Mouse (Mus musculus): ENCODE results near the gene Jazf1. TPM values are rescaled to one million over a fixed set of nuclear protein-coding genes. Genes with fewer than 3 reads are reported as not detected.

Jazf1 gene
- polyA plus RNA-seq, 1 experiment from 2014 or later, result 9.3 TPM

DNA sequence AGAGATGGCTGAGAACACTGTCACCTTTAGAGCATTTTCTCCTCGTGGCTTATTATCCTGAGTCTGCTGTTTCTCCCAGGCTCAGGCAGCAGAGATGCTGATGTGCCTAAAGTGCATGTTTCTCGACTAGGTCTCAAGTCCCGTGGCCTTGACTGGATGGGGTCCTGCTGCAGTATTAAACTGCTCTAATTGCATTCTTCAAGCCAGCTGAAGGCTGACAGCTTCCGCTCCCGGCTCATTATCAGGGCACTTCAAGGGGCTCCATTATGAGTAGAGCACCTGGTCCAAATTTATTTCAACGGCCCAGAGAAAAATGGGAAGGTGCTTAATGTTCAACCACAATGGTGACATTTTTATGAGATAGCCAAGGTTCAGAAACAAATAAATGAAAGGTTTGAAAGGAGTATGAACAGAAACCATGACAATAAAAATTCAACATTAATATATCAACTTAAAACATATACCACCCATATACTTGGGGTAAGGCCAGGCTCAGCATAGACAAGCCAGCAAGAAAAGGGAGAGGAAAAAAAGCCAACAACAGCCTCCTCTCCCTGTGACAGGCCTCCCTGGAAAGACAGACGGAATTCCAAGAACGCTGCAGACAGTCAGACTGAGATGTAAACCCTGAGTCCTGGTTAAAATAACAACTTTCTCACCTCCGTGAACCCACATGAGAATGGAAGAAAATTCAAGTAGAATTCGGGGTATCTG is 100.7 kb downstream of the Jazf1 start:
- no peaks in the 10 kb centered on the region for H3K9me3 ChIP-seq (ENCODE audit: control insufficient read depth, low read depth, low read length)
- no peak overlapping the region for H3K4me2 ChIP-seq (replicated peaks; ENCODE audit: low read depth, low read length)
- peaks cover 34% of the 10 kb centered on the region for H3K4me1 ChIP-seq (ENCODE audit: control insufficient read depth, insufficient read depth, low read length)
- WGBS, result 28% methylated on average over 10 of the region's 10 CpGs
- no peaks in the 10 kb centered on the region for H3K36me3 ChIP-seq (ENCODE audit: control insufficient read depth, insufficient read depth, low read length)
- H3K27ac ChIP-seq (ENCODE audit: low read length), result peak overlapping the region; percentile 82
- ATAC-seq (ENCODE audit: insufficient number of reproducible peaks, insufficient read depth, low FRiP score, low read depth), result no peak
- no peaks in the 10 kb centered on the region for H3K27me3 ChIP-seq (ENCODE audit: control insufficient read depth, insufficient read depth, low read length)
- H3K4me3 ChIP-seq (ENCODE audit: low read depth, low read length), result no peak overlapping the region
- no peak overlapping the region for H3K9ac ChIP-seq (replicated peaks; ENCODE audit: low read depth, low read length)

DNA sequence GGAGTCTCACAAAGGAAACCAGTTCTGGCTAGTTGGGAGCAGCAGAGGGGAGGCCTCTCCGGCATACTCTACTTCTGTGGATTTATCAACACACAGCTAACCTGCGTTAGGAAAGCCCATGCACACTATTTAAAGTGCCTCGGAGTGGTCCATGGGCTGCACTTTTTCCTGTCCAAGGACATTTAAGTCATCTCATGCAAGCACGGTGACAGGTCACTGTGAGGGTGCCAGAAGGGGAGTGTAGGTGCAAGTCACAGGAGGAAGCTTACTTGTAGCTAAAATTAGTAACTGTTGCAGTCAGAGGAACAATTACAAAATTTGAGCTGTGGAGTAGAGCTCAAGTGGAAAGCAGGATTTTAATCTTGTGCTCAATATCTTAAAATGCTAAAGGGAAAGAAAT is 102.4 kb downstream of the Jazf1 start:
- H3K9me3 ChIP-seq (ENCODE audit: control insufficient read depth, low read depth, low read length), result no peaks in the 10 kb centered on the region
- H3K36me3 ChIP-seq (ENCODE audit: control insufficient read depth, insufficient read depth, low read length), result no peaks in the 10 kb centered on the region
- ATAC-seq (ENCODE audit: insufficient number of reproducible peaks, insufficient read depth, low FRiP score, low read depth), result no peak
- no peaks in the 10 kb centered on the region for H3K27me3 ChIP-seq (ENCODE audit: control insufficient read depth, insufficient read depth, low read length)
- no peak overlapping the region for H3K4me2 ChIP-seq (replicated peaks; ENCODE audit: low read depth, low read length)
- no peak overlapping the region for H3K27ac ChIP-seq (ENCODE audit: low read length)
- no peak overlapping the region for H3K4me3 ChIP-seq (ENCODE audit: low read depth, low read length)
- 54% methylated on average over 4 of the region's 4 CpGs for WGBS
- H3K9ac ChIP-seq (replicated peaks; ENCODE audit: low read depth, low read length), result no peak overlapping the region
- peaks cover 43% of the 10 kb centered on the region for H3K4me1 ChIP-seq (ENCODE audit: control insufficient read depth, insufficient read depth, low read length)

DNA sequence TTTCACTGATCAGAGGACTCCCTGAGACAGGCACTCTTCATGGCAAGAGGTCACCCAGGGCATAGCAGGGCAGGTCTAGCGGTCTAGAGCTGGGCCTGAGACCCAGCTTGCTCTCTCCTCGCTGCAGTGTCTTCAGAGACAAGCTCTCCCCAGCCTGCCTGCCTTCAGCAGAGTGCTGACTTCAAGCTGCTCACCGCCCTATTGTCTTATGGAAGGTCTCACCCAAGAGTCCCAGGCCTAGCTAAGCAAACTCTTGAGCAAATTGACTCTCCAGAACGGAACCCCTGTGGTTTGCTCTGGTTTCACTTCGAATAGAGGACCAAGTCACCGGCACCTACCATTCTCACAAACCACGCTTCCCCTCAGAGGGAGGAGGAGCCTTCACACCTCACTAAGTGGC is 103.1 kb downstream of the Jazf1 start:
- Histone ChIP-seq H3K27ac (ENCODE audit: low read length) (no peak overlapping the region), H3K36me3 (ENCODE audit: control insufficient read depth, insufficient read depth, low read length) (no peaks in the 10 kb centered on the region), H3K27me3 (ENCODE audit: control insufficient read depth, insufficient read depth, low read length) (no peaks in the 10 kb centered on the region), H3K4me1 (ENCODE audit: control insufficient read depth, insufficient read depth, low read length) (peaks cover 43% of the 10 kb centered on the region), H3K4me2 (replicated peaks; ENCODE audit: low read depth, low read length) (no peak overlapping the region), H3K4me3 (ENCODE audit: low read depth, low read length) (no peak overlapping the region), H3K9ac (replicated peaks; ENCODE audit: low read depth, low read length) (no peak overlapping the region), H3K9me3 (ENCODE audit: control insufficient read depth, low read depth, low read length) (no peaks in the 10 kb centered on the region)
- 69% methylated on average over 7 of the region's 7 CpGs for WGBS
- ATAC-seq (ENCODE audit: insufficient number of reproducible peaks, insufficient read depth, low FRiP score, low read depth), result no peak

DNA sequence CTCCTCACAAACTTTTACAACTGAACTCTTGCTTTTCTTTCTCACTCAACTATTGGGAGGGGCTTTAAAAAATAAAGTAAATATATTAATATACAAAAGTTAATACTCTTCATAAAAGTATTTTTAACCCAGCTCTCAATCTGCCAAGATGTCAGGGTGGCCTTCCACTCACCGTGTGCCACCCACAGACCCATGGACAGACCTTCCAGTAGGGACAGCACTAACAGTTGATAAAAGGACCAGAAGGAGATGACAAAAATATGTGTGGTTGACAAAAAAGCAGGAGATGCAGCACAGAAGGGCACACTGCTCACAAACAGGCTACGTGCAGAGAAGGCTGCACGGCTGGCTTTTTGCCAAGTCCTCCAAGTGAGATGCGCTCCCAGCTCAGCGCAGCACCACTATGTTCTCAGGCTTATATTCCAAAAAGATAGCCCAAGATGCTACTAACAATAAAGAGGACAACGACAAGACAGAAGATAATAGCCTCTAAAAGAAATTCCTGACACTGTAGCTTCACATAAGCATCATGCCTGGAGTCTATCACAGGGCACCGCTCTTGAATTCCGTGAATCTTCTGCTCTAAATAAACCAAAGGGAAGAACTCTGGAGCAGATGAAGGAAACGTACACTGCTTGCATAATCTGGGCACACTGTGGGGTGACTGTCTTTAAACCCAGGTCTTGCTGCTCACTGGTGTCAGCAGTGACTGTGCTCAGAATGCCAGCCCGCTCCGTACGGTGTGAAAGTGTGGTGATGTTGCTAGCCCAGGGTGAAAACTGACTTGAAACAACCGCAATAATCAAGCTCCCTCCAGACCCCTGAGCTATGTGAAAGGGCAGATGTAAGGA is 104.4 kb downstream of the Jazf1 start:
- H3K4me2 ChIP-seq (replicated peaks; ENCODE audit: low read depth, low read length), result no peak overlapping the region
- peaks cover 40% of the 10 kb centered on the region for H3K4me1 ChIP-seq (ENCODE audit: control insufficient read depth, insufficient read depth, low read length)
- no peak overlapping the region; the same call in 1 of the 2 replicates for H3K27ac ChIP-seq (ENCODE audit: low read length)
- ATAC-seq (ENCODE audit: insufficient number of reproducible peaks, insufficient read depth, low FRiP score, low read depth), result no peak
- 54% methylated on average over 13 of the region's 13 CpGs for WGBS
- no peak overlapping the region for H3K4me3 ChIP-seq (ENCODE audit: low read depth, low read length)
- H3K36me3 ChIP-seq (ENCODE audit: control insufficient read depth, insufficient read depth, low read length), result no peaks in the 10 kb centered on the region
- H3K27me3 ChIP-seq (ENCODE audit: control insufficient read depth, insufficient read depth, low read length), result no peaks in the 10 kb centered on the region
- H3K9me3 ChIP-seq (ENCODE audit: control insufficient read depth, low read depth, low read length), result no peaks in the 10 kb centered on the region
- no peak overlapping the region for H3K9ac ChIP-seq (replicated peaks; ENCODE audit: low read depth, low read length)

GRCm38 (mm10) chr6:52963430-52963732 is 105.0 kb downstream of the Jazf1 start:
- H3K27ac ChIP-seq (ENCODE audit: low read length), result no peak overlapping the region; the same call in 1 of the 2 replicates
- 51% methylated on average over 6 of the region's 6 CpGs for WGBS

DNA sequence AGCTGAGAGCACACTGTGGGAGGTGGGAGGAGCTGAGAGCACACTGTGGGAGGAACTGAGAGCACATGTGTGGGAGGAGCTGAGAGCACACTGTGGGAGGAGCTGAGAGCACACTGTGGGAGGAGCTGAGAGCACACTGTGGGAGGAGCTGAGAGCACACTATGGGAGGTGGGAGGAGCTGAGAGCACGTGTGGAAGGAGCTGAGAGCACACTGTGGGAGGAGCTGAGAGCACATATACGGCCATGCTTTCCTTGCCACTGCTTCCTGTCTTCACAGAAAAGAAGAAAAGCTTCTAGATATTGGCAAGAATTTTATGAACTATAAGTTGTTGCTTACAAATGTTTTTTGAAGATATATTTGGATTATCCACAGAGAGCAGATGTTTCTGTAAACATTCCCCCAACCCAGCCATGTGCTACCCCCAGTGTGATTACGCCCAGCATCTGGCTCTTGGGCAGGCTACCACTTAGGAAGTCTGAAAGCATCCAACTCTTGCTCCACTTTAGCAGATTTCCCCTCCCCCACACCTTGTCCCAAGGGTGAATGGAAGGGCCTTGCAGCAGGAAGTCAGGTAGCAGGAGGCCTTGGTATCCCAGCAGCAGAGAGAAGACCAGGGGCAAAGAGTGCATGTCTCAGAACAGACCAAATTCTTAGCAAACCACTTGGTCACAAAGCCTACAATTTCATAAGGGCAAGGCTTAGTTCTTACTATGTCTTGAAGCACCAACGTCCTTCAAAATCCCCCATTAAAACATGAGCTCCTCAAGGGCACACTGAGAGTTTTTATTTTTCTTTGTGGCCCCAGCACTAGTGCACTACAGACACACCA is 105.6 kb downstream of the Jazf1 start:
- Histone ChIP-seq H3K4me1 (ENCODE audit: control insufficient read depth, insufficient read depth, low read length) (peaks cover 36% of the 10 kb centered on the region; the same call in 1 of the 2 replicates), H3K27me3 (ENCODE audit: control insufficient read depth, insufficient read depth, low read length) (no peaks in the 10 kb centered on the region), H3K9me3 (ENCODE audit: control insufficient read depth, low read depth, low read length) (no peaks in the 10 kb centered on the region), H3K4me3 (ENCODE audit: low read depth, low read length) (no peak overlapping the region), H3K27ac (ENCODE audit: low read length) (peak overlapping the region; percentile 63; the same call in 1 of the 2 replicates), H3K36me3 (ENCODE audit: control insufficient read depth, insufficient read depth, low read length) (no peaks in the 10 kb centered on the region), H3K4me2 (replicated peaks; ENCODE audit: low read depth, low read length) (no peak overlapping the region), H3K9ac (replicated peaks; ENCODE audit: low read depth, low read length) (no peak overlapping the region)
- WGBS, result 46% methylated on average over 4 of the region's 4 CpGs
- no peak for ATAC-seq (ENCODE audit: insufficient number of reproducible peaks, insufficient read depth, low FRiP score, low read depth)

More at GRCm38 (mm10) chr6:52963430-52963732, 105.0 kb downstream of the Jazf1 start:
- Histone ChIP-seq H3K4me2 (replicated peaks; ENCODE audit: low read depth, low read length) (no peak overlapping the region), H3K9me3 (ENCODE audit: control insufficient read depth, low read depth, low read length) (no peaks in the 10 kb centered on the region), H3K27me3 (ENCODE audit: control insufficient read depth, insufficient read depth, low read length) (no peaks in the 10 kb centered on the region), H3K4me3 (ENCODE audit: low read depth, low read length) (no peak overlapping the region), H3K9ac (replicated peaks; ENCODE audit: low read depth, low read length) (no peak overlapping the region), H3K4me1 (ENCODE audit: control insufficient read depth, insufficient read depth, low read length) (peaks cover 37% of the 10 kb centered on the region), H3K36me3 (ENCODE audit: control insufficient read depth, insufficient read depth, low read length) (no peaks in the 10 kb centered on the region)
- ATAC-seq (ENCODE audit: insufficient number of reproducible peaks, insufficient read depth, low FRiP score, low read depth), result no peak

DNA sequence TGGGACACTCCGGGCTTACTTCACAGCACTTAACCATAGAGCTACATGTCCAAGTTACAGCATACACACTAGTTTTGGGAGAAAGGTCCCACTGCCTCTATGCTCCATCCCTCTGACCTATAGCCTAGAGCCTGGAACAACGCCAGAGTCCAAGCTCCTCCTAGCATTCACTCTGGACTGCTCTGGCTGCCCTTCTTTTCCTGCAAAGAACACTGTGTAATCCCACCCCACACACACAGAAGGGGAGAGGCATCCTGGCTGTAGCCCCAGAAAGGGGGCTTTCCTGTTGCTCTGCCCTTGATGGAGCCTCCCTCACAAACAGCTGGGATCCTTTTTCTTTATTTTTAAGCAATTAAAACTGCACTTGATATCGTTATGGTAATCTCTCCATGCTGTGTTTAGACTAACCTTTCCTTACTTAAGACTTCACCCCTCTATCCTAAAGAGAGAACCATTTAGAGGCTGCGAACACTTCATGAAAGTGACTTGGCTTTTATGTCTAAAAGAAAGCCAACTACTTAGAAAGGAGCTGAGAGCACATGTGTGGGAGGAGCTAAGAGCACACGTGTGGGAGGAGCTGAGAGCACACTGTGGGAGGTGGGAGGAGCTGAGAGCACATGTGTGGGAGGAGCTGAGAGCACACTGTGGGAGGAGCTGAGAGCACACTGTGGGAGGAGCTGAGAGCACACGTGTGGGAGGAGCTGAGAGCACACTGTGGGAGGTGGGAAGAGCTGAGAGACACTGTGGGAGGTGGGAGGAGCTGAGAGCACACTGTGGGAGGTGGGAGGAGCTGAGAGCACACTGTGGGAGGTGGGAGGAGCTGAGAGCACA is 106.6 kb downstream of the Jazf1 start:
- H3K27ac ChIP-seq (ENCODE audit: low read length), result peak overlapping the region; percentile 63; the same call in 1 of the 2 replicates
- ATAC-seq (ENCODE audit: insufficient number of reproducible peaks, insufficient read depth, low FRiP score, low read depth), result peak; percentile 74; the same call in 1 of the 2 replicates
- H3K36me3 ChIP-seq (ENCODE audit: control insufficient read depth, insufficient read depth, low read length), result no peaks in the 10 kb centered on the region
- no peaks in the 10 kb centered on the region for H3K9me3 ChIP-seq (ENCODE audit: control insufficient read depth, low read depth, low read length)
- no peak overlapping the region for H3K4me3 ChIP-seq (ENCODE audit: low read depth, low read length)
- no peaks in the 10 kb centered on the region for H3K27me3 ChIP-seq (ENCODE audit: control insufficient read depth, insufficient read depth, low read length)
- no peak overlapping the region for H3K4me2 ChIP-seq (replicated peaks; ENCODE audit: low read depth, low read length)
- WGBS, result 48% methylated on average over 6 of the region's 6 CpGs
- H3K9ac ChIP-seq (replicated peaks; ENCODE audit: low read depth, low read length), result no peak overlapping the region
- H3K4me1 ChIP-seq (ENCODE audit: control insufficient read depth, insufficient read depth, low read length), result peaks cover 34% of the 10 kb centered on the region; the same call in 1 of the 2 replicates
